Mouse (Mus musculus): ENCODE measurements around the gene Rpa1.
A peak's percentile ranks its signal among the peaks of the same experiment; 100 is the strongest.

The Rpa1 gene

DNA sequence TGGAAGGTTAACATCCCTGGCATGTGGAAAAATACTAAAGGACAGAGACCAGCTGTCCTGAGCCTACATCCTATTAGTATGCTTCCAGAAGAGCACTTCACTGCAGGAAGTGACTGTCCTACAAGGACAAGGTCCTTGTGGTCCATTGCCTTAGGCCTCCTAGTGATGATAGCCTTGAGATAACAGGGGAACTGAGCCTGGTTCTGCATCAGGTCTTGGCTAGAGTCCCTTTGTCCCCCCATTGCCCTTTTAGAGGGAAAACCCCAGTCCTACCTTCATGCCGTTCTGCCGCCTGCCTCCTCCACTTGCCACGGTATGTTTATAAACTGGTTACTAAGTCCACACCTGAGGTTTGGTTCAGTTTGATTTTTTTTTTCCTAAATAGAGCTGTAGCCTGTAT is 85.9 kb downstream of the Rpa1 start:
- DNase-seq (ENCODE audit: low spot score), result no peak

- DNase-seq (ENCODE audit: low spot score), result no peak
Measured at GRCm38 (mm10) chr11:75261730-75262129, 86.4 kb downstream of the Rpa1 start.

DNA sequence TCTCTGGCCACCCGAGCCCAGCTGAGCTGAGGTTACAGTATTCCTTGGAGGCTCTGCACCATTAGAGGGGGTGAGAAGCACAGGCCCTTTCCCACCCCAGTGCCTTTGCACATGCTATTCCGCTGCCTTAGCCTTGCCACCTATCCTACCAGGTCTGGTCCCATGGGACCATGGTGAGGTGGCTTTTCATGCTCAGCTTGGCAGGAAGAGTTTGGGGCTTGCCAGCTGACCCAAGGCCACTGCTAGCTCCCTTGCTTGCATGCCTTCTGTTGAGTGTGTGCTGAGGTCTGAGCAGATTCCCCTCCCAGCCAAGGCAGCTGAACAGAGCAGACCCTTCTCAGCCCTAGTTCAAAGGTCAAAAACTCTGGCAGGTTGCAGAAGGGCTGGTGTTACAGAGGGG is 87.1 kb downstream of the Rpa1 start:
- DNase-seq (ENCODE audit: low spot score), result no peak

- peak; percentile 40 for DNase-seq (ENCODE audit: low spot score)
Measured at GRCm38 (mm10) chr11:75259996-75260561, 88.0 kb downstream of the Rpa1 start.

GRCm38 (mm10) chr11:75259416-75259815 is 88.7 kb downstream of the Rpa1 start:
- DNase-seq (ENCODE audit: low spot score), result peak; percentile 49

DNA sequence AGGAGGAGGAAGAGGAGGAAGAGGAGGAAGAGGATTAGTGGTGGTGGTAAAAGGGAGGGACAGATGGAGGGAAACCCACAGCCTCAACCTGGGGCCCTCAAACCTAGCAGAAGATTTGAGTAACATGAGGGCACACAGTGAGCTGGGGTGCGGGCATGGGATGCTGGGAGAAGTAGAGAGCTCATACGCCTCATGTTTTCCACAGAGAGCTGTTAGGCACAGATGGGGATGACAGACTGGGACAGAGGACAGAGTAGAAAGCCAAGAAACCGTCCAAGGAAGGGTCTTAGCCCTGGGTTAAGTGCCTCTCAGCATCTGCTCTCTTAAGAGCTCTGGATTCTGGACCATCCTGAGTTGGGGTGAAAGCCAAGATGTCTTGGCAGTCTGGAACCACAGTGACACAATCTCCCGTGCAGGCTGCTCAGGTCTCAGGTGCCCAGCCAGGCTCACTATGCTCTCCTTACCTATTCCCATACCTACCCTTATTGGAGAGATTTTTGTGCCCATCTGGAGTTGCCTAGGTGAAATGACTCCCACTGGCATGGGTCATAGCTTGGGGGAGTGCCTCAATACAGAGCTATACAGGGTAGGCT is 91.0 kb downstream of the Rpa1 start:
- DNase-seq (ENCODE audit: low spot score), result no peak

GRCm38 (mm10) chr11:75255330-75255729 is 92.8 kb downstream of the Rpa1 start:
- no peak for DNase-seq (ENCODE audit: low spot score)

DNA sequence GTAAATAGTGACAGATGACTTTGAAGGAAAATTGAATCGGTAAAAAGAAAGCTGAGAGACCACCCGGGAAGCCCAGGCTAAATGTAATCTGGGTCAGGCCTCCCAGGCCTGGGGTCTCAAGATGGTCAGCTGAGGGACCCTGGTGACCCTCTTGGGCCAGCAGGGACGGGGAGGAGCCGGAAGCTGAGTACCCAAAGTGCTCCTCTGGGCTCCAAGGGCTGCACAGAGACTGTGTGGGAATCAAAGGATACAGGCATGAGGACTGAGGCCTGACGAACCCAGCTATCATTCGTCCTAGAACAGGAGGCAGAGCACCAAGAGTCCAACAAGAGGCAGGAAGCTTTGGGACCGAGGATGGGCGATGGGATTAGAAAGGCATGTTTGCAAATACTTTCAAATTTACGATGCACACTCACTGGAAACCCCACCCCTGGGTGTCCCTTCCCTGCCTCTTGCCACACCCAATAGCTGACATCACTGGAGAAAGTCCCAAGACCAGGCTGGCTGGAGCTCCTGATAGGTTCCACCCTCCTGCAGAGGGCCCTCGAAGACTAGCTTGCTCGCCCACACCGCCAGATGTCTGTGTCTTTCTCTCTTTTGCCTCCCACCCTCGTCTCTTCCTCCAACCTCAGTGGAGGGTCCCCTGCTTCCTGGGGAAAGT is 93.7 kb downstream of the Rpa1 start:
- peak; percentile 72 for DNase-seq (ENCODE audit: low spot score)

- DNase-seq (ENCODE audit: low spot score), result no peak
Measured at GRCm38 (mm10) chr11:75251557-75252070, 96.5 kb downstream of the Rpa1 start.

DNA sequence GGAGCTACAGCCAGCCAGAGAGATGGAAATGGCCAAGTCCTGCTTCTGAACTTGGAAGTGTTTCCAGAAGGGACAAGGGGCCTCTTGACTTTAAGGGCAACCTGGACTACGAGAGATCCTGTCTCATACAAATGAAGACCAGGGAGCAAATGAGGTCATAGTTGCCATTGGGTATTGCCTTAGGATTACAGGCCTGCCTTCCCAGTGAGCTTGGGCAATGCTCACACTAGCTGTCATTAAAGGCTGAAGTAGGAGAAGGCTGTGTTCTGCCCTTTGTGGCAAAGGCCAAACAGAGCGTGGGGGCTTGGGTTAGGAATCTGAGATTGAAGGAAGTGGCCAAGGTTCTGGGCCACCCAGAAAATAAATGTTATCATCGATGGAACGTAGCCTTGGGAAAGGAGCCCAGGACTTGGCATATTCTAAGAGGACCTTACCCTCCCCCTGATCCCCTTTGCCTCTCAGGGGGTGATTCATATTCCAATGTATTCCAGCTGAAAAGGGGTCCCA is 97.1 kb downstream of the Rpa1 start:
- no peak for DNase-seq (ENCODE audit: low spot score)

GRCm38 (mm10) chr11:75249588-75249987 is 98.5 kb downstream of the Rpa1 start:
- no peak for DNase-seq (ENCODE audit: low spot score)

All from urinary bladder, postnatal 14 days (tissue).